Mouse (Mus musculus): ENCODE measurements around the gene Tns1.

DNA sequence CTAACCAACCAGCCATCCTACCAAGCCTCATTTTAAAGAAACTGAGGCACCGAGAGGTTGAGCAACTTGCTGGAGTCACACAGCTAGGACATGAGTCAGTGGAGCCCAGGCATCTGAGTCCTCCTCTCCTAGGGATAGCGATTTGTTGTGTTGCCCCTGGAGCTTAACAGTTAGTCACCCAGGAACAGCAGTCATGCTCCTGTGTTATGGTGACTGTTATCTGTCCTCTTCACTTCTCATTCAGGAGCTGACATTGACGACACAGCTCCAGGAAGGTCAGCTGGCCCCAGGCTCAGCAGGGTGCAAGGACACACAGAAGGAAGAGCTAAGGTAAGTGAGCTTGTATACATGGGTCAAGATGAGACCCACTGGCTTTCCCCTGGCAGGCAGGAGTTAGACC, 28.5 kb downstream of the Tns1 start:
- TF ChIP-seq EP300 (optimal IDR thresholded peaks at IDR 0.05) (no peak), CTCF (IDR thresholded peaks at IDR 0.05; ENCODE audit: low read depth) (no peak)
